Mouse (Mus musculus) liver, adult (tissue): ENCODE results near the gene Ddx39b.

Experiments
- GATA4 ChIP-seq: IDR thresholded peaks from 2 replicates; pipeline ENCODE4 v1.6.1; 2014; ENCODE audit warnings: mild to moderate bottlenecking, low read length; ENCODE audit not compliant: insufficient replicate concordance

Ddx39b gene

GRCm38 (mm10) chr17:35285431-35285830 is 43.9 kb downstream of the Ddx39b start:
- TF ChIP-seq GATA4: no peak

- TF ChIP-seq GATA4: no peak
Measured at GRCm38 (mm10) chr17:35301645-35302258, 60.2 kb downstream of the Ddx39b start.

- TF ChIP-seq GATA4: no peak
Measured at GRCm38 (mm10) chr17:35303271-35303670, 61.7 kb downstream of the Ddx39b start.
